Mouse (Mus musculus) liver, embryonic 13.5 days (tissue): ENCODE data around the gene Parp1. TPM values are rescaled to one million over a fixed set of nuclear protein-coding genes. Genes with fewer than 3 reads are reported as not detected.

Experiments used
- ATAC-seq: fragments of 200-750 bp; cut with Nextera tagmentation; 2 replicates; pipeline ENCODE4 v1.8.0; 2017; ENCODE audit warnings: low read depth, mild to moderate bottlenecking, moderate number of reproducible peaks, moderate library complexity
- DNase-seq: peaks from one replicate; pipeline ENCODE4 v3.0.0; 2022
- H3K27ac ChIP-seq: fragments of 300-500 bp; sonication (generic); 2 replicates; pipeline ENCODE4 v1.5.1; 2015; ENCODE audit warnings: moderate library complexity, mild to moderate bottlenecking, inconsistent platforms
- H3K27me3 ChIP-seq: fragments of 300-500 bp; sonication (generic); 2 replicates; pipeline ENCODE4 v1.6.1; 2015; ENCODE audit warnings: mild to moderate bottlenecking, inconsistent platforms
- H3K36me3 ChIP-seq: fragments of 300-500 bp; sonication (generic); 2 replicates; pipeline ENCODE4 v1.6.1; 2015; ENCODE audit warnings: mild to moderate bottlenecking, inconsistent platforms
- H3K4me1 ChIP-seq: fragments of 300-500 bp; sonication (generic); replicated peaks from 2 replicates; pipeline ENCODE4 v1.6.1; 2015; ENCODE audit warnings: inconsistent platforms
- H3K4me2 ChIP-seq: fragments of 300-500 bp; sonication (generic); 2 replicates; pipeline ENCODE4 v1.6.1; 2015; ENCODE audit warnings: inconsistent platforms, mild to moderate bottlenecking, moderate library complexity
- H3K4me3 ChIP-seq: fragments of 300-500 bp; sonication (generic); replicated peaks from 2 replicates; pipeline ENCODE4 v1.5.1; 2015; ENCODE audit warnings: mild to moderate bottlenecking, inconsistent platforms
- H3K9ac ChIP-seq: fragments of 300-500 bp; sonication (generic); 2 replicates; pipeline ENCODE4 v1.6.1; 2015; ENCODE audit warnings: mild to moderate bottlenecking, inconsistent platforms
- H3K9me3 ChIP-seq: fragments of 300-500 bp; sonication (generic); replicated peaks from 2 replicates; pipeline ENCODE4 v1.6.1; 2016; ENCODE audit warnings: inconsistent platforms
- WGBS: fragments of 180-500 bp; shearing (Covaris S2); methylation state at CpG from one replicate; pipeline ENCODE4 v1.1.7; 2015; ENCODE audit not compliant: insufficient replicate concordance; 5-methylcytosine and 5-hydroxymethylcytosine counted together
- polyA plus RNA-seq: library from polyadenylated mRNA; unstranded; fragments of >200 nt; fragmentation: Nextera tagmentation; extraction: Ambion mirVana; gene quantifications from 2 replicates; pipeline ENCODE4 v1.2.1, GENCODE M21; 2015

The Parp1 gene
- 76.4 and 86.0 TPM in 2 replicates for polyA plus RNA-seq

- WGBS, result under 1% methylated on average over 67 of the region's 67 CpGs
Observed at GRCm38 (mm10) chr1:180568761-180569452, at the start of gene Parp1. Parp1 (plus strand) TSS chr1:180568924.

GRCm38 (mm10) chr1:180519520-180519919, 49.2 kb upstream of the Parp1 start:
- no peaks in the 10 kb centered on the region for H3K27me3 ChIP-seq

More at GRCm38 (mm10) chr1:180568761-180569452, at the start of gene Parp1:
- DNase-seq, result peak; percentile 94
- H3K9ac ChIP-seq, result peak within 1 kb of the TSS; percentile 81
- H3K4me3 ChIP-seq, result peak within 1 kb of the TSS; percentile 85
- H3K36me3 ChIP-seq, result peaks cover 18% of the 10 kb centered on the region
- no peaks in the 10 kb centered on the region for H3K9me3 ChIP-seq
- H3K27ac ChIP-seq, result peak within 1 kb of the TSS; percentile 81
- H3K27me3 ChIP-seq, result no peaks in the 10 kb centered on the region
- peaks cover 51% of the 10 kb centered on the region for H3K4me1 ChIP-seq
- H3K4me2 ChIP-seq, result peak within 1 kb of the TSS; percentile 99
- peak; percentile 92 for ATAC-seq

GRCm38 (mm10) chr1:180520190-180520589, 48.5 kb upstream of the Parp1 start:
- H3K9me3 ChIP-seq, result no peaks in the 10 kb centered on the region
- no peak overlapping the region for H3K27ac ChIP-seq
- no peak overlapping the region for H3K9ac ChIP-seq
- no peaks in the 10 kb centered on the region for H3K36me3 ChIP-seq
- no peak overlapping the region for H3K4me3 ChIP-seq
- 57% methylated on average over 7 of the region's 7 CpGs for WGBS
- H3K4me2 ChIP-seq, result no peak overlapping the region
- ATAC-seq, result no peak
- no peak for DNase-seq
- H3K4me1 ChIP-seq, result no peaks in the 10 kb centered on the region
- H3K27me3 ChIP-seq, result no peaks in the 10 kb centered on the region

More at GRCm38 (mm10) chr1:180519520-180519919, 49.2 kb upstream of the Parp1 start:
- DNase-seq (no peak), ATAC-seq (no peak)
- H3K27ac ChIP-seq, result no peak overlapping the region
- no peaks in the 10 kb centered on the region for H3K4me1 ChIP-seq
- no peaks in the 10 kb centered on the region for H3K9me3 ChIP-seq
- no peak overlapping the region for H3K4me3 ChIP-seq
- WGBS, result 45% methylated on average over 8 of the region's 8 CpGs
- no peaks in the 10 kb centered on the region for H3K36me3 ChIP-seq
- H3K4me2 ChIP-seq, result no peak overlapping the region
- no peak overlapping the region for H3K9ac ChIP-seq

GRCm38 (mm10) chr1:180523320-180523719, 45.4 kb upstream of the Parp1 start:
- Histone ChIP-seq H3K9ac (no peak overlapping the region), H3K27ac (no peak overlapping the region), H3K4me1 (no peaks in the 10 kb centered on the region), H3K4me3 (no peak overlapping the region), H3K27me3 (no peaks in the 10 kb centered on the region), H3K9me3 (no peaks in the 10 kb centered on the region), H3K36me3 (no peaks in the 10 kb centered on the region), H3K4me2 (no peak overlapping the region)
- no peak for DNase-seq
- 71% methylated on average over 2 of the region's 2 CpGs for WGBS
- ATAC-seq, result no peak

- WGBS, result 39% methylated on average over 1 of the region's 1 CpGs
- Histone ChIP-seq H3K4me3 (no peak overlapping the region), H3K4me2 (no peak overlapping the region), H3K27me3 (no peaks in the 10 kb centered on the region), H3K9me3 (no peaks in the 10 kb centered on the region), H3K4me1 (no peaks in the 10 kb centered on the region), H3K9ac (no peak overlapping the region), H3K27ac (no peak overlapping the region), H3K36me3 (no peaks in the 10 kb centered on the region)
- no peak for ATAC-seq
- DNase-seq, result no peak
Observed at GRCm38 (mm10) chr1:180525301-180525700, 43.4 kb upstream of the Parp1 start.

- no peak for DNase-seq
- H3K36me3 ChIP-seq, result no peaks in the 10 kb centered on the region
- 76% methylated on average over 7 of the region's 7 CpGs for WGBS
- H3K4me1 ChIP-seq, result no peaks in the 10 kb centered on the region
- H3K27ac ChIP-seq, result no peak overlapping the region
- H3K4me2 ChIP-seq, result no peak overlapping the region
- ATAC-seq, result no peak
- H3K9ac ChIP-seq, result no peak overlapping the region
- no peaks in the 10 kb centered on the region for H3K27me3 ChIP-seq
- H3K4me3 ChIP-seq, result no peak overlapping the region
- no peaks in the 10 kb centered on the region for H3K9me3 ChIP-seq
Observed at GRCm38 (mm10) chr1:180529847-180530246, 38.9 kb upstream of the Parp1 start.

GRCm38 (mm10) chr1:180530457-180531263, 38.1 kb upstream of the Parp1 start:
- Histone ChIP-seq H3K27me3 (no peaks in the 10 kb centered on the region), H3K4me3 (no peak overlapping the region), H3K4me1 (no peaks in the 10 kb centered on the region), H3K9ac (no peak overlapping the region), H3K9me3 (no peaks in the 10 kb centered on the region), H3K27ac (no peak overlapping the region), H3K4me2 (no peak overlapping the region), H3K36me3 (no peaks in the 10 kb centered on the region)
- DNase-seq (no peak), ATAC-seq (no peak)
- WGBS, result 59% methylated on average over 8 of the region's 8 CpGs

- Histone ChIP-seq H3K9ac (no peak overlapping the region), H3K4me2 (no peak overlapping the region), H3K9me3 (no peaks in the 10 kb centered on the region), H3K36me3 (no peaks in the 10 kb centered on the region), H3K27me3 (no peaks in the 10 kb centered on the region), H3K4me3 (no peak overlapping the region), H3K27ac (no peak overlapping the region), H3K4me1 (0 out of 2 replicates have a peak, but pooled peaks cover 3% of the 10 kb centered on the region)
- 80% methylated on average over 11 of the region's 11 CpGs for WGBS
- DNase-seq, result no peak
- no peak for ATAC-seq
Observed at GRCm38 (mm10) chr1:180532671-180533070, 36.1 kb upstream of the Parp1 start.

- Histone ChIP-seq H3K4me3 (no peak overlapping the region), H3K4me2 (no peak overlapping the region), H3K36me3 (no peaks in the 10 kb centered on the region), H3K4me1 (0 out of 2 replicates have a peak, but pooled peaks cover 3% of the 10 kb centered on the region), H3K27ac (no peak overlapping the region), H3K27me3 (no peaks in the 10 kb centered on the region), H3K9ac (no peak overlapping the region), H3K9me3 (no peaks in the 10 kb centered on the region)
- DNase-seq (no peak), ATAC-seq (no peak)
- WGBS, result 11% methylated on average over 5 of the region's 5 CpGs
Observed at GRCm38 (mm10) chr1:180536719-180537118, 32.0 kb upstream of the Parp1 start.

GRCm38 (mm10) chr1:180541251-180541650, 27.5 kb upstream of the Parp1 start:
- no peaks in the 10 kb centered on the region for H3K36me3 ChIP-seq
- 16% methylated on average over 2 of the region's 2 CpGs for WGBS
- no peak overlapping the region for H3K4me2 ChIP-seq
- no peak overlapping the region for H3K27ac ChIP-seq
- DNase-seq (no peak), ATAC-seq (no peak)
- H3K4me3 ChIP-seq, result no peak overlapping the region
- peaks cover 6% of the 10 kb centered on the region; the same call in 1 of the 2 replicates for H3K4me1 ChIP-seq
- H3K9me3 ChIP-seq, result no peaks in the 10 kb centered on the region
- no peak overlapping the region for H3K9ac ChIP-seq
- no peaks in the 10 kb centered on the region for H3K27me3 ChIP-seq

- no peak overlapping the region for H3K9ac ChIP-seq
- no peak overlapping the region for H3K4me3 ChIP-seq
- ATAC-seq (no peak), DNase-seq (no peak)
- H3K36me3 ChIP-seq, result no peaks in the 10 kb centered on the region
- H3K9me3 ChIP-seq, result no peaks in the 10 kb centered on the region
- peaks cover 4% of the 10 kb centered on the region; the same call in 1 of the 2 replicates for H3K4me1 ChIP-seq
- H3K4me2 ChIP-seq, result no peak overlapping the region
- no peaks in the 10 kb centered on the region for H3K27me3 ChIP-seq
- H3K27ac ChIP-seq, result no peak overlapping the region
- WGBS, result 56% methylated on average over 15 of the region's 15 CpGs
Observed at GRCm38 (mm10) chr1:180541883-180542711, 26.6 kb upstream of the Parp1 start.
